Mouse (Mus musculus) midbrain, embryonic 13.5 days (tissue): ENCODE measurements around the gene P2ry6. TPM values are rescaled to one million over a fixed set of nuclear protein-coding genes. Genes with fewer than 3 reads are reported as not detected.
A peak's percentile ranks its signal among the peaks of the same experiment; 100 is the strongest.

Experiments
- ATAC-seq: fragments of 200-750 bp; cut with Nextera tagmentation; 2 replicates; pipeline ENCODE4 v1.8.0; 2017; ENCODE audit warnings: mild to moderate bottlenecking, moderate TSS enrichment, moderate library complexity
- H3K27ac ChIP-seq: fragments of 300-500 bp; sonication (generic); 2 replicates; pipeline ENCODE4 v1.5.1; 2015; ENCODE audit warnings: inconsistent platforms, mild to moderate bottlenecking, moderate library complexity
- H3K27me3 ChIP-seq: fragments of 300-500 bp; sonication (generic); 2 replicates; pipeline ENCODE4 v1.6.1; 2015; ENCODE audit warnings: mild to moderate bottlenecking, inconsistent platforms
- H3K36me3 ChIP-seq: fragments of 300-500 bp; sonication (generic); 2 replicates; pipeline ENCODE4 v1.6.1; 2015; ENCODE audit warnings: mild to moderate bottlenecking, inconsistent platforms
- H3K4me1 ChIP-seq: fragments of 300-500 bp; sonication (generic); replicated peaks from 2 replicates; pipeline ENCODE4 v1.6.1; 2015; ENCODE audit warnings: inconsistent platforms
- H3K4me2 ChIP-seq: fragments of 300-500 bp; sonication (generic); replicated peaks from 2 replicates; pipeline ENCODE4 v1.6.1; 2015; ENCODE audit warnings: moderate library complexity, mild to moderate bottlenecking, inconsistent platforms
- H3K4me3 ChIP-seq: fragments of 300-500 bp; sonication (generic); replicated peaks from 2 replicates; pipeline ENCODE4 v1.5.1; 2015; ENCODE audit warnings: mild to moderate bottlenecking, inconsistent platforms
- H3K9ac ChIP-seq: fragments of 300-500 bp; sonication (generic); replicated peaks from 2 replicates; pipeline ENCODE4 v1.6.1; 2015; ENCODE audit warnings: mild to moderate bottlenecking, inconsistent platforms
- H3K9me3 ChIP-seq: fragments of 300-500 bp; sonication (generic); 2 replicates; pipeline ENCODE4 v1.6.1; 2016; ENCODE audit warnings: mild to moderate bottlenecking, inconsistent platforms
- WGBS: fragments of 180-500 bp; shearing (Covaris S2); methylation state at CpG from one replicate; pipeline ENCODE4 v1.1.7; 2015; 5-methylcytosine and 5-hydroxymethylcytosine counted together
- polyA plus RNA-seq: library from polyadenylated mRNA; unstranded; fragments of >200 nt; fragmentation: Nextera tagmentation; extraction: Ambion mirVana; gene quantifications from 2 replicates; pipeline ENCODE4 v1.2.1, GENCODE M21; 2015

Gene P2ry6
- polyA plus RNA-seq, 1 experiment from 2014 or later = 2.7 TPM

DNA sequence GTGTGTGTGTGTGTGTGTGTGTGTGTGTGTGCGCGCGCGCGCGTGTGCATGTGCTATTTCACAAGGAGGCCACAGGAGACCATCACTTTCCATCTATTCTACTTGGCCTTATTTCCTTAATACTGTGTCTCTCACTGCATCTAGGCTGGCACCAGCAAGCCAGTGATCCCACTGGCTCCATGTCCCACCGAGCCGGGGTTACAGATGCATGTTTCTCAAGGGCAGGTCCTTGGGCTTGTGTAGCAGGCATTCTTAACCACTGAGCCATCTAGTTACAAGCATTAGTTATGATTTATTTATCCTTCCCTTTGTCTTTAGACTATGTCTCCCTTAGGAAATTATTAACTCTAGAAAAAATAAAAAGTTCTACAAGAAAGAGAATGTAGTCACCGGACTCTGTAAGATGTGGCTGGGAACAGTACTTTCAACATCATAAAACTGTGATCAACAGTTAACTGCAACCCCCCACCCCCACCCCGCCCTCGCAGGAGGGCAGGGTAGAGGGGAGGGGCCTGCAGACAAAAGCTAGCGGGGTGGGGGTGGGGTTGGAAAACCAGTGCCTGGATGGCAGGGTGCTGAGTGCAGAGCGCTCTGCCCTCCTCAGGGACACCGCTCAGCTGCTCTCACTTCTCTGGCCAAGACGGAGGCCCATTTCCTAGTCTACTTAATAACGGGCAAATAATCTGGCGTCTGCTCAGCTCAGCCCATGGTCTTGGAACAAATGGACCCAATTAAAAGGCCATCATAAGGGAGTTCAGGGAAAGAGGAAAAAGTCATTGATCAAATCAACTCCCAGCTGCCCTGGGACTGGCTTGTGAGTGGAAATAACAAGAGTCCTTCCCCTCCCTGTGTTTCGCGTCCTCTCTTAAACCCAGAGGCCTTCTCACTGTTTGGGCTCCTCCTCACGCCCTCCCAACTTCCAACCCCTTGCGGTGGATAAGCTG, 10.3 kb upstream of the P2ry6 start:
- peak; percentile 72 for ATAC-seq
- no peak overlapping the region for H3K27ac ChIP-seq
- 37% methylated on average over 21 of the region's 21 CpGs for WGBS

DNA sequence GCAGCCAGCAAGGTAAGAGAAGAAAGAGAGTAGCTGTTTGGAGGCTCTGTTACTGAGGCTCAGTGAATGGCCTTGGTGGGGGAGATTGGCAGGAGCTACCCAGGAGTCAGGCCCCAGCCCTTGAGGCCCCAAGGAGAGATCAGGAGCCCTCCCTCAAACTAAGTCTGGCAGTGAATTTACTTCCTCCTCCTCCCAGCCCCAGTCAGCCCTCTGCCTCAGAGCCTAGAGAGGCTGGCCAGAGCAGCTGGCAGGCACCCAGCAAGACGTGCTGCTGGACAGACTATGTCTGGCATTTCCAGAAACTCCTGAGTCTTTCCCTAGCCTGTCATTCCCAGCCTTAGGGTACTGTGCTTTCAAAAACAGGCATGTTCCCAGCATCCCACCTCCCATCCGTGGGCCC, 4.7 kb upstream of the P2ry6 start:
- Histone ChIP-seq H3K9me3 (no peaks in the 10 kb centered on the region), H3K4me3 (no peak overlapping the region), H3K36me3 (no peaks in the 10 kb centered on the region), H3K4me2 (no peak overlapping the region), H3K4me1 (peaks cover 5% of the 10 kb centered on the region; the same call in 1 of the 2 replicates), H3K9ac (no peak overlapping the region), H3K27ac (no peak overlapping the region), H3K27me3 (peaks cover 15% of the 10 kb centered on the region)
- ATAC-seq = no peak
- WGBS = 45% methylated on average over 2 of the region's 2 CpGs

More for the DNA sequence above, 10.3 kb upstream of the P2ry6 start:
- no peaks in the 10 kb centered on the region for H3K36me3 ChIP-seq
- H3K4me2 ChIP-seq = no peak overlapping the region
- peaks cover 6% of the 10 kb centered on the region for H3K4me1 ChIP-seq
- H3K9ac ChIP-seq = no peak overlapping the region
- no peak overlapping the region for H3K4me3 ChIP-seq
- no peaks in the 10 kb centered on the region for H3K27me3 ChIP-seq
- H3K9me3 ChIP-seq = no peaks in the 10 kb centered on the region

DNA sequence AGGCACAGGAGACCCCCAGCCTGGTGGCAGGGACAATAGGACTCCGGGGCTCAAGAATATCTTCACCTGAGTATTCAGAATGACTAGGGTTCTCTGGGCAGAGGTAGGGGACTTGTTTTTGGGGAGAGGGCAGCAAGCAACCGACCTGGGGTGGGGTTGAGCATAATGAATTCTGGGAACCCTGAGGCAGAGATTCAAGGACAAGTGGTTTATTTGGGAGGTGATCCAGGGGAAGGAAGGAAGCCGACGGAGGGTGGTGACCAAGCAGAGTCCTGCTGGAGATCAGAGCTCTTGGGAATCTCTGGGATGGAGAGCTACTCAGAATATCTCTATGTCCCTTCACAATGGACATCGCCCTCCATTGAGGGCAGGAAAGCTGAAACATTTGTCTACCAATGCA, 3.7 kb upstream of the P2ry6 start:
- H3K27me3 ChIP-seq = peaks cover 25% of the 10 kb centered on the region
- no peak overlapping the region for H3K4me3 ChIP-seq
- H3K4me1 ChIP-seq = peaks cover 9% of the 10 kb centered on the region; the same call in 1 of the 2 replicates
- 89% methylated on average over 5 of the region's 5 CpGs for WGBS
- no peak overlapping the region for H3K4me2 ChIP-seq
- no peaks in the 10 kb centered on the region for H3K9me3 ChIP-seq
- H3K27ac ChIP-seq = no peak overlapping the region
- ATAC-seq = no peak
- H3K36me3 ChIP-seq = no peaks in the 10 kb centered on the region
- H3K9ac ChIP-seq = no peak overlapping the region

DNA sequence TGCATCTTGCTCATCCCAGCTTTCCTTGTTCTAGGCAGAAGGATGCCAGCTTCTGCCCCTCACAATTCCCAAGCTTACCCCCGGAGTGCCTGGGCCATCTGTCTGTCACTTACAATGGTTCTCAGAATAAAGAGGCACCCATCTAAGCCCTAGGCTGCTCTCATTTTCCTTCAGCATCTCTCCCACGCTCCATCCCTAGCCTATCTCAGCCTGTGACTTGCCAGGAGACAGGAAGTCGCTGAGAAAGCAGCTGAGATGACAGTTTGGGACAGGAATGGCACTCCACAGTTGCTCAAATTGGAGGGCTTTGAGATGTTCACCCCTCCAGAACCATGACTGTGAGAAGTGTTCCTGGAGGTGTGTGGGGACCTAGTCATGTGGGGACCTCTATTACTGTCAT, 1.6 kb downstream of the P2ry6 start:
- no peak overlapping the region; the same call in 1 of the 2 replicates for H3K9ac ChIP-seq
- ATAC-seq = no peak
- no peak overlapping the region for H3K4me2 ChIP-seq
- H3K4me1 ChIP-seq = peaks cover 9% of the 10 kb centered on the region; the same call in 1 of the 2 replicates
- H3K27ac ChIP-seq = no peak overlapping the region
- WGBS = 57% methylated on average over 3 of the region's 3 CpGs
- no peaks in the 10 kb centered on the region for H3K36me3 ChIP-seq
- no peaks in the 10 kb centered on the region for H3K9me3 ChIP-seq
- H3K4me3 ChIP-seq = no peak overlapping the region
- H3K27me3 ChIP-seq = peaks cover 36% of the 10 kb centered on the region

DNA sequence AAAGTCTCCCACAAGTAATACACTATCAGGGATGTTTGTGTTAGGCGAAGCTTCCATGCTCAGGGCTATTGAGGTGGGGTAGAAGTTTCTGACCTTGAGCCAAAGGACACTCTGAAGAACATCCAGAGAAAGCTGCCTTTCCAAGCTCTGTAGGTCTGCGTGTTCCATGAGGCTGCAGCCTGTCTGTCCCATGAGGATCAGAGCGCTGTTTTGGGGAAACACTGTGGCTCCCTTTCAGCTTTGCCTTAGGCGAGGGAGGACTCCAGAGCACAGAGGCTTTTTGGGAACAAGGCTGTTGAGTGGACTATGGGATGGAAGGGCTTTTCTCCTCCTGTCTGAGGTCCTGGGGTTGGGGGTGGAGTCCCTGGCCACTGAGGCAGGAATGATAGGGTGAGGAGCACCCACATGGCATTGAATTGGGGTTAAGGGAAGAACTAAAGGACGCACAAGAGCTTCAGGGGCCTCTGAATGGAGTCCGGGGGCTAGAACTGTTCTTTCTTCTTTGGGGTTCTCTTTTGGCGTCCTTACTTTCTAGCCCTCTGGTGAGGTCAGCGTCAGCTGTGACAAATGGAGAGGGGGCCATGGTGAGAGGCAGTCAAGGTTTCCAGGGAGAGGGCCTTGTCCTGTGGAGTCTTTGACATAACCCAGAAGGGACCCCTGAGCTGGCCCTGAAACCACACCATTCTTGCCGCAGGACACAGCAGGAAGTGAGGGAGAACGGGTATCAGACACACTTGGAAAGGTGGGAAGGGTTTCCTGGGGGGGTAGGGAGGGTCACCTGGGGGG, 5.4 kb downstream of the P2ry6 start:
- 79% methylated on average over 10 of the region's 10 CpGs for WGBS

DNA sequence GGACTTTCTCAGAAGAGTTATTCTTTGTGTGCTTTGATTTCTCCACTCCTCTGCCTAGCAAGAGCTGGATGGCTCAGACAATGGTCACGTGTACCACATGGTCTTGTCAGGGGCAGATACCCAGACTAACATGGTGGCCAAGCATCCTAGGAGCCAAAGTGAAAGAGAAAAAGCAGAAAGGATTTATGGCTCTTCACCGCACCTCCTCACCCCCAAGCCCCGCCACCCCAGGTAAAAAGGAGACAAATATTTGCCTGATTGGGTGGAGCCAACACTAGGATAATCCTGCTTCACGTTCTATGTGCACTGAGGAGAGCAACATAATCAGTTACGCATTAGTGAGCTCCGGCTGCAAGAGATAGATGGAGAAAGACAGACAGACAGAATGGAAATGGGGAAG, 6.1 kb downstream of the P2ry6 start:
- Histone ChIP-seq H3K9me3 (no peaks in the 10 kb centered on the region), H3K4me1 (no peaks in the 10 kb centered on the region; the same call in 1 of the 2 replicates), H3K27me3 (peaks cover 12% of the 10 kb centered on the region), H3K36me3 (no peaks in the 10 kb centered on the region), H3K9ac (no peak overlapping the region), H3K27ac (no peak overlapping the region), H3K4me3 (no peak overlapping the region), H3K4me2 (no peak overlapping the region)
- 66% methylated on average over 6 of the region's 6 CpGs for WGBS
- no peak for ATAC-seq

More for the DNA sequence above, 5.4 kb downstream of the P2ry6 start:
- Histone ChIP-seq H3K9ac (no peak overlapping the region), H3K4me1 (0 out of 2 replicates have a peak, but pooled peaks cover 2% of the 10 kb centered on the region), H3K27me3 (peaks cover 19% of the 10 kb centered on the region), H3K4me3 (no peak overlapping the region), H3K36me3 (no peaks in the 10 kb centered on the region), H3K27ac (no peak overlapping the region), H3K9me3 (no peaks in the 10 kb centered on the region), H3K4me2 (no peak overlapping the region)
- no peak for ATAC-seq

DNA sequence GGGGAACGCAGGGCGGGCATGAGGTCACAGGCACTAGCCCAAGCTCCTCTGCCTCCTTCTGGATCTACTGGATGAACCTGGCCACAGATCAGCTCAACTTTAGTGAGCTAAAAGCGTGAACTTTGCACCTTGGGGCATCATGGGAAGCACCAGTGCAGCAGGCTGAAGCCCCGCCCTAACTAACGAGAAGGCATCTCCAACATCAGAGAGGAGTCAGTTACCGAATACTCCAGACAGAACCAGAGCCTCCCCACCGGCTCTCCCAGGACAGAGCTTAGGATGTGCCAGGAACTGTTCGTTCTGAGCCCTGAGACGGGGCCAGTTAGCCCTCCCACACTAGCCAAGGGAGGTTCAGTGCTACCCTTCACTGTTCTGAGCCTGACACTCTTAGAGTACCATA, 6.6 kb downstream of the P2ry6 start:
- no peak overlapping the region for H3K9ac ChIP-seq
- H3K27me3 ChIP-seq = peaks cover 7% of the 10 kb centered on the region
- H3K4me3 ChIP-seq = no peak overlapping the region
- no peaks in the 10 kb centered on the region for H3K36me3 ChIP-seq
- H3K9me3 ChIP-seq = no peaks in the 10 kb centered on the region
- no peak overlapping the region for H3K4me2 ChIP-seq
- no peak for ATAC-seq
- H3K4me1 ChIP-seq = no peaks in the 10 kb centered on the region; the same call in 1 of the 2 replicates
- H3K27ac ChIP-seq = no peak overlapping the region
- WGBS = 87% methylated on average over 9 of the region's 9 CpGs

DNA sequence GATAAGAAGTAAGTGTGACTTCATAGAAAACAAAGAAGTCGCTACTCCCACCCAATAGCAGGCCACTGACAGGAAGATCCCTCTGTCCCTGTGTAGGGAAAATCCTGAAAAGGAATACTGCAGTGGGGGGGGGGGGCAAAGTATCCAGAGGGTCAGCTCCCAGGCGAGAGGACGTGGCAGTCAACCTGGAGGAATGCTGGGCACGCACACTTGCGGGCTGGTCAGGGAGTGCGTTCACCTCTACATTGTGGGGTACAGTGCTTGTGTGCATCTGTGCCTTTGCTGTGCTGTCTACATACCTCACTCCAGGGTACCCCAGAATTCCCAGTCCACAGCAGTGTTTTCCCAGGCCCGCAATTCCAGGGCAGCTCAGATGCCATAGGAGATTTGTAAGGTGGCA, 8.4 kb downstream of the P2ry6 start:
- H3K4me1 ChIP-seq = no peaks in the 10 kb centered on the region; the same call in 1 of the 2 replicates
- H3K4me2 ChIP-seq = no peak overlapping the region
- no peak overlapping the region for H3K9ac ChIP-seq
- no peak overlapping the region for H3K27ac ChIP-seq
- no peak for ATAC-seq
- H3K9me3 ChIP-seq = no peaks in the 10 kb centered on the region
- no peaks in the 10 kb centered on the region for H3K36me3 ChIP-seq
- WGBS = 70% methylated on average over 7 of the region's 7 CpGs
- H3K27me3 ChIP-seq = no peaks in the 10 kb centered on the region
- no peak overlapping the region for H3K4me3 ChIP-seq

DNA sequence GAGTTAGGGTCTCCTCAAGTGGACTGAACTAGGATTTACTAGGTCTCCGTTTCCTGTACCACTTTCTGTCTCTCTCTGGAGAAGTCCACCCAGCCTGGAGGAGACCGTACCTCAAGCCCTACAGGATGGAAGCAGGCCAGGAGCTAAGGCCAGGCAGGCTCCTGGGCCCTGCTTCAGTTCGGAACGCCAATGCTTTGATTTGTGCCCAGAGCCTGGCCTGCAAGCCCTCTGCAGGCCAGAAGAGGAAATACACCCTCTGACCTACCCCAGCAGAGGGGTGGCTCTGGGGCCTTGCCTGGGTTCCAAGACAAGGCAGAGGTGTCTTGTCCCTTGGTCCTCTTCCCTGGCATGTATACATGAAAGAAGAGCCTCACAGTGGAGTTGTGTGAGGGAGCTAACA, 9.4 kb downstream of the P2ry6 start:
- Histone ChIP-seq H3K36me3 (no peaks in the 10 kb centered on the region), H3K4me3 (no peak overlapping the region), H3K4me1 (no peaks in the 10 kb centered on the region; the same call in 1 of the 2 replicates), H3K4me2 (no peak overlapping the region), H3K27ac (no peak overlapping the region), H3K27me3 (no peaks in the 10 kb centered on the region), H3K9ac (no peak overlapping the region), H3K9me3 (no peaks in the 10 kb centered on the region)
- 15% methylated on average over 4 of the region's 4 CpGs for WGBS
- ATAC-seq = peak; percentile 49; the same call in 1 of the 2 replicates

DNA sequence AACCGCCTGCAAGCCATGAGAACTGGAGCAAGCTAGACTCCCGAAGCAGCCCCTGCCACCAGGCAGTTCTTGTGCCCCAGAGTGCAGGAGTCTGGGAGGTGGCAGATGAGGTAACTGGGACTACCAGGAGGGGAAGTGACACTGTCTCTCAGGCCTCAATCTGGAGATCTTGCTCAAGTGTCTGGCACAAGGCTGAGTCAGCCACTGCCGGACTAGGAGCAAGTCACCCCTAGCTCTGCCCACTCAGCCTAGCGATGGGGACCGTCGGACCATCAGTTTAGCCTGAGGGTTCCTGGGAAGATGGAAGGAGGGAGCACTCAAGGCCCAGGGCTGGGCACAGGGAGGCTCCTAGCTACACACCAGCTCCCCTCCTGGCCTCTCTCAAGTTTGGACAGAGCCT, 10.2 kb downstream of the P2ry6 start:
- Histone ChIP-seq H3K9ac (no peak overlapping the region), H3K9me3 (no peaks in the 10 kb centered on the region), H3K4me1 (no peaks in the 10 kb centered on the region; the same call in 1 of the 2 replicates), H3K4me2 (no peak overlapping the region), H3K27me3 (no peaks in the 10 kb centered on the region), H3K27ac (no peak overlapping the region), H3K36me3 (no peaks in the 10 kb centered on the region), H3K4me3 (no peak overlapping the region)
- WGBS = 79% methylated on average over 6 of the region's 6 CpGs
- ATAC-seq = 0 out of 2 replicates have a peak, but pooled peaks have one; percentile 27

DNA sequence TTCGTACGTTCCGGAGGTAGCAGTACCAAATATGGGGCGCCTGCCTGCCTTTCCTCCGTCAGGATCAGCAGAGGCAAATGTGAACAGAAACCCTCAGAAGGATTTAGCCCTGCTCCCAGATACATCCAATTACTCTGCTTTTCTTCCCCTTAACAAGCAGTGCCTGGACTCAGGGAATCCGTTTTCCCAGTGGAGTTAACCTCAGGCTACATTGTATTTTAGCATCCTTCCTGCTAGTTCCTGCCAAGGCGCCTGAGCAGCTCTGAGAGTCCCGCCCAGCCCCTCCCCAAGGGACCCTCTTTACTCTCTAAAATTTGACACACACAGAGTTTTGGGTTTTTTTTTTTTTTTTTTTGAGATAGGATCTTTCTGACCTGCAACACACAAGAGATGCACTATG, 11.1 kb downstream of the P2ry6 start:
- H3K27ac ChIP-seq = peak overlapping the region; percentile 39; the same call in 1 of the 2 replicates
- no peak overlapping the region for H3K4me3 ChIP-seq
- no peaks in the 10 kb centered on the region for H3K9me3 ChIP-seq
- no peak for ATAC-seq
- 57% methylated on average over 8 of the region's 8 CpGs for WGBS
- H3K4me1 ChIP-seq = no peaks in the 10 kb centered on the region; the same call in 1 of the 2 replicates
- H3K36me3 ChIP-seq = no peaks in the 10 kb centered on the region
- no peaks in the 10 kb centered on the region for H3K27me3 ChIP-seq
- 0 out of 2 replicates have a peak overlapping the region, but pooled peaks have one; percentile 1 for H3K9ac ChIP-seq
- H3K4me2 ChIP-seq = no peak overlapping the region

DNA sequence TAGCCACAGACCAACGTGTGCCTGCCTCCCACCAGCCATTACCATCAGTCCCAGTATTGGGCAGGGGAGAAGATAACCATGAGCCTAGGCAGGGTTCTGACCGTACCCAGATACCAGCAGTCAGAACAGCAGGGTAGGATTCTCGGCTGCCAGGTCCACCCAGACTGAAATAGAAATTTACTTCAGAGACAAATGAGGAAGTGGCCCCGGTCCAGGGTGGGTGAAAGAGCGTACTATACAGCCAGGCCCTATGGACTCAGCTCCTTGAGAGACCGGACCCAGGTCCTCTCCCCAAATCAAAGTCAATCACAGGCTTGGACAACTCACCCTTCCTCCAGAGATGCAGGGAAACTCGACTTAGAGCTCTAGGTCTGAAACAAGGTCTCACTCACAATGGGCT, 13.3 kb downstream of the P2ry6 start:
- no peak for ATAC-seq
- Histone ChIP-seq H3K9me3 (no peaks in the 10 kb centered on the region), H3K4me1 (no peaks in the 10 kb centered on the region; the same call in 1 of the 2 replicates), H3K36me3 (no peaks in the 10 kb centered on the region), H3K9ac (no peak overlapping the region), H3K27me3 (no peaks in the 10 kb centered on the region), H3K27ac (no peak overlapping the region), H3K4me3 (no peak overlapping the region), H3K4me2 (no peak overlapping the region)
- WGBS = 80% methylated on average over 7 of the region's 7 CpGs
